Mouse (Mus musculus): ENCODE data around the gene Il17rb. TPM values are rescaled to one million over a fixed set of nuclear protein-coding genes. Genes with fewer than 3 reads are reported as not detected.

Gene Il17rb
- polyA plus RNA-seq, 1 experiment from 2014 or later, result 0.93 TPM

GRCm38 (mm10) chr14:29980447-29981205 lies 28.1 kb downstream of the Il17rb start:
- peaks cover 10% of the 10 kb centered on the region for H3K4me1 ChIP-seq
- no peak overlapping the region for H3K9ac ChIP-seq
- peaks cover 60% of the 10 kb centered on the region for H3K36me3 ChIP-seq
- no peak overlapping the region for H3K4me3 ChIP-seq
- H3K4me2 ChIP-seq, result no peak overlapping the region
- H3K27me3 ChIP-seq, result no peaks in the 10 kb centered on the region
- 96% methylated on average over 10 of the region's 10 CpGs for WGBS
- no peaks in the 10 kb centered on the region for H3K9me3 ChIP-seq
- no peak overlapping the region for H3K27ac ChIP-seq
- no peak for ATAC-seq (ENCODE audit: insufficient number of reproducible peaks, low FRiP score, low TSS enrichment, low read depth)

- Histone ChIP-seq H3K4me2 (peak within 1 kb of the TSS; percentile 68), H3K27me3 (no peaks in the 10 kb centered on the region), H3K4me1 (peaks cover 10% of the 10 kb centered on the region), H3K9ac (peak within 1 kb of the TSS; percentile 89), H3K9me3 (no peaks in the 10 kb centered on the region), H3K36me3 (peaks cover 53% of the 10 kb centered on the region), H3K4me3 (peak within 1 kb of the TSS; percentile 89), H3K27ac (peak within 1 kb of the TSS; percentile 95)
- peak; percentile 94 for ATAC-seq (ENCODE audit: insufficient number of reproducible peaks, low FRiP score, low TSS enrichment, low read depth)
- WGBS, result 1% methylated on average over 43 of the region's 44 CpGs
These were observed 30.2 kb downstream of the Il17rb start, which contains the start of gene Actr8 for GRCm38 (mm10) chr14:29978254-29979204. TSS of gene Actr8 (plus strand) at chr14:29978337.

GRCm38 (mm10) chr14:29976927-29977326 lies 31.8 kb downstream of the Il17rb start:
- H3K4me3 ChIP-seq, result no peak overlapping the region
- no peak overlapping the region for H3K27ac ChIP-seq
- no peak overlapping the region for H3K9ac ChIP-seq
- WGBS, result 93% methylated on average over 6 of the region's 6 CpGs
- peaks cover 53% of the 10 kb centered on the region for H3K36me3 ChIP-seq
- no peak for ATAC-seq (ENCODE audit: insufficient number of reproducible peaks, low FRiP score, low TSS enrichment, low read depth)
- no peaks in the 10 kb centered on the region for H3K9me3 ChIP-seq
- no peak overlapping the region for H3K4me2 ChIP-seq
- no peaks in the 10 kb centered on the region for H3K27me3 ChIP-seq
- H3K4me1 ChIP-seq, result peaks cover 10% of the 10 kb centered on the region

- no peak for ATAC-seq (ENCODE audit: insufficient number of reproducible peaks, low FRiP score, low TSS enrichment, low read depth)
- H3K27ac ChIP-seq, result no peak overlapping the region
- no peaks in the 10 kb centered on the region for H3K9me3 ChIP-seq
- H3K9ac ChIP-seq, result no peak overlapping the region
- H3K4me3 ChIP-seq, result no peak overlapping the region
- H3K4me2 ChIP-seq, result no peak overlapping the region
- H3K4me1 ChIP-seq, result peaks cover 13% of the 10 kb centered on the region
- WGBS, result 83% methylated on average over 5 of the region's 5 CpGs
- H3K36me3 ChIP-seq, result peaks cover 51% of the 10 kb centered on the region
- no peaks in the 10 kb centered on the region for H3K27me3 ChIP-seq
These were observed 36.7 kb downstream of the Il17rb start for GRCm38 (mm10) chr14:29971993-29972392.

GRCm38 (mm10) chr14:29971446-29971845 lies 37.2 kb downstream of the Il17rb start:
- Histone ChIP-seq H3K4me2 (no peak overlapping the region), H3K27me3 (no peaks in the 10 kb centered on the region), H3K9ac (no peak overlapping the region), H3K27ac (no peak overlapping the region), H3K4me3 (no peak overlapping the region), H3K4me1 (peaks cover 13% of the 10 kb centered on the region), H3K36me3 (peaks cover 48% of the 10 kb centered on the region), H3K9me3 (no peaks in the 10 kb centered on the region)
- ATAC-seq (ENCODE audit: insufficient number of reproducible peaks, low FRiP score, low TSS enrichment, low read depth), result no peak
- 91% methylated on average over 7 of the region's 7 CpGs for WGBS

- no peaks in the 10 kb centered on the region for H3K27me3 ChIP-seq
- peak within 1 kb of the TSS; percentile 87 for H3K4me3 ChIP-seq
- H3K27ac ChIP-seq, result peak within 1 kb of the TSS; percentile 87
- peak within 1 kb of the TSS; percentile 72 for H3K4me2 ChIP-seq
- H3K9ac ChIP-seq, result peak within 1 kb of the TSS; percentile 77
- peak; percentile 100 for ATAC-seq (ENCODE audit: insufficient number of reproducible peaks, low FRiP score, low TSS enrichment, low read depth)
- peaks cover 13% of the 10 kb centered on the region for H3K4me1 ChIP-seq
- H3K36me3 ChIP-seq, result peaks cover 31% of the 10 kb centered on the region
- H3K9me3 ChIP-seq, result no peaks in the 10 kb centered on the region
- under 1% methylated on average over 49 of the region's 49 CpGs for WGBS
These were observed 40.4 kb downstream of the Il17rb start, which contains the start of gene Selenok for GRCm38 (mm10) chr14:29968075-29968821. TSS of gene Selenok (plus strand) at chr14:29968308.

GRCm38 (mm10) chr14:29967611-29968010 lies 41.1 kb downstream of the Il17rb start:
- peak overlapping the region; percentile 35 for H3K9ac ChIP-seq
- no peak for ATAC-seq (ENCODE audit: insufficient number of reproducible peaks, low FRiP score, low TSS enrichment, low read depth)
- WGBS, result 65% methylated on average over 7 of the region's 7 CpGs
- peak overlapping the region; percentile 87 for H3K27ac ChIP-seq
- H3K27me3 ChIP-seq, result no peaks in the 10 kb centered on the region
- H3K4me1 ChIP-seq, result peaks cover 13% of the 10 kb centered on the region
- peak overlapping the region; percentile 72 for H3K4me2 ChIP-seq
- peak overlapping the region; percentile 87 for H3K4me3 ChIP-seq
- H3K36me3 ChIP-seq, result peaks cover 25% of the 10 kb centered on the region
- H3K9me3 ChIP-seq, result no peaks in the 10 kb centered on the region

- no peaks in the 10 kb centered on the region for H3K36me3 ChIP-seq
These were observed 51.3 kb downstream of the Il17rb start for GRCm38 (mm10) chr14:29957393-29957792.

GRCm38 (mm10) chr14:29950805-29951204 lies 57.9 kb downstream of the Il17rb start:
- ATAC-seq (ENCODE audit: insufficient number of reproducible peaks, low FRiP score, low TSS enrichment, low read depth), result no peak
- Histone ChIP-seq H3K4me2 (no peak overlapping the region), H3K36me3 (no peaks in the 10 kb centered on the region), H3K9ac (no peak overlapping the region), H3K4me1 (no peaks in the 10 kb centered on the region), H3K4me3 (no peak overlapping the region), H3K27me3 (no peaks in the 10 kb centered on the region), H3K9me3 (no peaks in the 10 kb centered on the region), H3K27ac (no peak overlapping the region)
- WGBS, result 88% methylated on average over 4 of the region's 4 CpGs

More at GRCm38 (mm10) chr14:29957393-29957792, 51.3 kb downstream of the Il17rb start:
- Histone ChIP-seq H3K4me3 (no peak overlapping the region), H3K27me3 (no peaks in the 10 kb centered on the region), H3K9ac (no peak overlapping the region), H3K9me3 (no peaks in the 10 kb centered on the region), H3K4me2 (no peak overlapping the region), H3K4me1 (no peaks in the 10 kb centered on the region), H3K27ac (no peak overlapping the region)
- no peak for ATAC-seq (ENCODE audit: insufficient number of reproducible peaks, low FRiP score, low TSS enrichment, low read depth)

GRCm38 (mm10) chr14:29946761-29947309 lies 61.9 kb downstream of the Il17rb start:
- Histone ChIP-seq H3K4me2 (no peak overlapping the region), H3K9ac (no peak overlapping the region)
- WGBS, result 70% methylated on average over 5 of the region's 5 CpGs

More at GRCm38 (mm10) chr14:29946761-29947309, 61.9 kb downstream of the Il17rb start:
- no peak overlapping the region for H3K4me3 ChIP-seq
- no peaks in the 10 kb centered on the region for H3K36me3 ChIP-seq
- H3K4me1 ChIP-seq, result no peaks in the 10 kb centered on the region
- ATAC-seq (ENCODE audit: insufficient number of reproducible peaks, low FRiP score, low TSS enrichment, low read depth), result no peak
- peaks cover under 1% of the 10 kb centered on the region; the same call in 1 of the 2 replicates for H3K27me3 ChIP-seq
- H3K27ac ChIP-seq, result no peak overlapping the region
- no peaks in the 10 kb centered on the region for H3K9me3 ChIP-seq

All from limb, embryonic 15.5 days (tissue).